Mouse (Mus musculus) embryonic facial prominence, embryonic 12.5 days (tissue): ENCODE data around the gene Adamts14. TPM values are rescaled to one million over a fixed set of nuclear protein-coding genes. Genes with fewer than 3 reads are reported as not detected.
A peak's percentile ranks its signal among the peaks of the same experiment; 100 is the strongest.

Experiments
- ATAC-seq: fragments of 200-750 bp; cut with Nextera tagmentation; 2 replicates; pipeline ENCODE4 v1.8.0; 2017; ENCODE audit not compliant: insufficient number of reproducible peaks, insufficient read depth, low FRiP score, low TSS enrichment
- H3K27ac ChIP-seq: fragments of 300-500 bp; sonication (generic); 2 replicates; pipeline ENCODE4 v1.5.1; 2016; ENCODE audit warnings: mild to moderate bottlenecking
- H3K27me3 ChIP-seq: fragments of 300-500 bp; sonication (generic); 2 replicates; pipeline ENCODE4 v1.6.1; 2016; ENCODE audit warnings: mild to moderate bottlenecking, moderate library complexity
- H3K36me3 ChIP-seq: fragments of 300-500 bp; sonication (generic); 2 replicates; pipeline ENCODE4 v1.6.1; 2016; ENCODE audit warnings: mild to moderate bottlenecking
- H3K4me1 ChIP-seq: fragments of 300-500 bp; sonication (generic); 2 replicates; pipeline ENCODE4 v1.6.1; 2016
- H3K4me2 ChIP-seq: fragments of 300-500 bp; sonication (generic); replicated peaks from 2 replicates; pipeline ENCODE4 v1.6.1; 2016; ENCODE audit warnings: mild to moderate bottlenecking, moderate library complexity
- H3K4me3 ChIP-seq: fragments of 300-500 bp; sonication (generic); 2 replicates; pipeline ENCODE4 v1.5.1; 2016; ENCODE audit warnings: mild to moderate bottlenecking
- H3K9ac ChIP-seq: fragments of 300-500 bp; sonication (generic); 2 replicates; pipeline ENCODE4 v1.6.1; 2016; ENCODE audit warnings: mild to moderate bottlenecking, moderate library complexity
- H3K9me3 ChIP-seq: fragments of 300-500 bp; sonication (generic); 2 replicates; pipeline ENCODE4 v1.6.1; 2016; ENCODE audit warnings: mild to moderate bottlenecking, moderate library complexity
- whole genome bisulfite sequencing: fragments of 180-500 bp; shearing (Covaris S2); methylation state at CpG from one replicate; pipeline ENCODE4 v1.1.7; 2016; 5-methylcytosine and 5-hydroxymethylcytosine counted together
- polyA plus RNA-seq: library from polyadenylated mRNA; unstranded; fragments of >200 nt; fragmentation: Nextera tagmentation; extraction: Ambion mirVana; gene quantifications from 2 replicates; pipeline ENCODE4 v1.2.1, GENCODE M21; 2016

Adamts14 gene
- polyA plus RNA-seq, 1 experiment from 2014 or later: 1.2 TPM

GRCm38 (mm10) chr10:61273844-61274215, 592 bp upstream of the Adamts14 start:
- H3K4me3 ChIP-seq: peak overlapping the region; percentile 56
- 50% methylated on average over 7 of the region's 7 CpGs for WGBS
- no peak overlapping the region for H3K27ac ChIP-seq
- no peaks in the 10 kb centered on the region for H3K9me3 ChIP-seq
- ATAC-seq: no peak
- H3K36me3 ChIP-seq: no peaks in the 10 kb centered on the region
- H3K4me1 ChIP-seq: peaks cover 20% of the 10 kb centered on the region
- peak overlapping the region; percentile 72; the same call in 1 of the 2 replicates for H3K9ac ChIP-seq
- 0 out of 2 replicates have a peak, but pooled peaks cover 6% of the 10 kb centered on the region for H3K27me3 ChIP-seq
- H3K4me2 ChIP-seq: peak overlapping the region; percentile 91

- Histone ChIP-seq H3K4me1 (peaks cover 20% of the 10 kb centered on the region), H3K36me3 (no peaks in the 10 kb centered on the region), H3K4me2 (peak overlapping the region; percentile 91), H3K27me3 (0 out of 2 replicates have a peak, but pooled peaks cover 6% of the 10 kb centered on the region), H3K9me3 (no peaks in the 10 kb centered on the region), H3K4me3 (peak overlapping the region; percentile 56), H3K27ac (no peak overlapping the region), H3K9ac (peak overlapping the region; percentile 72)
- WGBS: 35% methylated on average over 5 of the region's 5 CpGs
- no peak for ATAC-seq
These were observed 607 bp downstream of the Adamts14 start for GRCm38 (mm10) chr10:61272631-61273030.

GRCm38 (mm10) chr10:61272089-61272626, 1.1 kb downstream of the Adamts14 start:
- WGBS: 52% methylated on average over 8 of the region's 8 CpGs
- no peaks in the 10 kb centered on the region for H3K9me3 ChIP-seq
- ATAC-seq: no peak

GRCm38 (mm10) chr10:61267378-61267777, 5.9 kb downstream of the Adamts14 start:
- WGBS: 59% methylated on average over 5 of the region's 5 CpGs
- no peak for ATAC-seq
- H3K36me3 ChIP-seq: no peaks in the 10 kb centered on the region
- no peak overlapping the region for H3K27ac ChIP-seq
- no peaks in the 10 kb centered on the region for H3K9me3 ChIP-seq
- H3K9ac ChIP-seq: no peak overlapping the region
- H3K4me3 ChIP-seq: no peak overlapping the region
- H3K27me3 ChIP-seq: 0 out of 2 replicates have a peak, but pooled peaks cover 4% of the 10 kb centered on the region
- peaks cover 4% of the 10 kb centered on the region; the same call in 1 of the 2 replicates for H3K4me1 ChIP-seq
- no peak overlapping the region for H3K4me2 ChIP-seq

More at GRCm38 (mm10) chr10:61272089-61272626, 1.1 kb downstream of the Adamts14 start:
- no peak overlapping the region for H3K4me3 ChIP-seq
- no peaks in the 10 kb centered on the region for H3K36me3 ChIP-seq
- H3K9ac ChIP-seq: no peak overlapping the region
- peaks cover 20% of the 10 kb centered on the region for H3K4me1 ChIP-seq
- no peak overlapping the region for H3K27ac ChIP-seq
- 0 out of 2 replicates have a peak, but pooled peaks cover 6% of the 10 kb centered on the region for H3K27me3 ChIP-seq
- peak overlapping the region; percentile 91; the same call in 1 of the 2 replicates for H3K4me2 ChIP-seq

GRCm38 (mm10) chr10:61263606-61264005, 9.6 kb downstream of the Adamts14 start:
- H3K9me3 ChIP-seq: no peaks in the 10 kb centered on the region
- ATAC-seq: no peak
- no peaks in the 10 kb centered on the region for H3K4me1 ChIP-seq
- 86% methylated on average over 8 of the region's 8 CpGs for WGBS
- H3K9ac ChIP-seq: no peak overlapping the region
- no peak overlapping the region for H3K27ac ChIP-seq
- no peaks in the 10 kb centered on the region for H3K36me3 ChIP-seq
- H3K27me3 ChIP-seq: no peaks in the 10 kb centered on the region
- H3K4me3 ChIP-seq: no peak overlapping the region
- H3K4me2 ChIP-seq: no peak overlapping the region

- Histone ChIP-seq H3K4me1 (no peaks in the 10 kb centered on the region), H3K9me3 (no peaks in the 10 kb centered on the region), H3K27me3 (no peaks in the 10 kb centered on the region), H3K36me3 (no peaks in the 10 kb centered on the region), H3K27ac (no peak overlapping the region), H3K4me3 (no peak overlapping the region), H3K9ac (no peak overlapping the region), H3K4me2 (no peak overlapping the region)
- WGBS: 69% methylated on average over 13 of the region's 13 CpGs
- no peak for ATAC-seq
These were observed 11.7 kb downstream of the Adamts14 start for GRCm38 (mm10) chr10:61261229-61262156.

- no peak overlapping the region for H3K27ac ChIP-seq
These were observed 15.1 kb downstream of the Adamts14 start for GRCm38 (mm10) chr10:61258131-61258530.

GRCm38 (mm10) chr10:61256665-61257064, 16.6 kb downstream of the Adamts14 start:
- no peak for ATAC-seq

More at GRCm38 (mm10) chr10:61258131-61258530, 15.1 kb downstream of the Adamts14 start:
- Histone ChIP-seq H3K36me3 (no peaks in the 10 kb centered on the region), H3K9me3 (no peaks in the 10 kb centered on the region), H3K9ac (no peak overlapping the region), H3K4me3 (no peak overlapping the region), H3K4me1 (no peaks in the 10 kb centered on the region), H3K27me3 (no peaks in the 10 kb centered on the region), H3K4me2 (no peak overlapping the region)
- WGBS: 83% methylated on average over 1 of the region's 1 CpGs
- no peak for ATAC-seq

GRCm38 (mm10) chr10:61255190-61255589, 18.0 kb downstream of the Adamts14 start:
- WGBS: 88% methylated on average over 8 of the region's 8 CpGs
- H3K4me3 ChIP-seq: no peak overlapping the region
- no peaks in the 10 kb centered on the region for H3K4me1 ChIP-seq
- no peaks in the 10 kb centered on the region for H3K9me3 ChIP-seq
- ATAC-seq: no peak
- H3K36me3 ChIP-seq: no peaks in the 10 kb centered on the region
- H3K4me2 ChIP-seq: no peak overlapping the region
- H3K9ac ChIP-seq: no peak overlapping the region
- H3K27me3 ChIP-seq: no peaks in the 10 kb centered on the region
- no peak overlapping the region for H3K27ac ChIP-seq

More at GRCm38 (mm10) chr10:61256665-61257064, 16.6 kb downstream of the Adamts14 start:
- H3K36me3 ChIP-seq: no peaks in the 10 kb centered on the region
- 95% methylated on average over 9 of the region's 9 CpGs for WGBS
- no peaks in the 10 kb centered on the region for H3K4me1 ChIP-seq
- H3K9ac ChIP-seq: no peak overlapping the region
- H3K27me3 ChIP-seq: no peaks in the 10 kb centered on the region
- H3K9me3 ChIP-seq: no peaks in the 10 kb centered on the region
- no peak overlapping the region for H3K27ac ChIP-seq
- H3K4me3 ChIP-seq: no peak overlapping the region
- H3K4me2 ChIP-seq: no peak overlapping the region

- Histone ChIP-seq H3K4me2 (no peak overlapping the region), H3K27ac (no peak overlapping the region), H3K9ac (no peak overlapping the region), H3K27me3 (no peaks in the 10 kb centered on the region), H3K36me3 (no peaks in the 10 kb centered on the region), H3K9me3 (no peaks in the 10 kb centered on the region), H3K4me1 (peaks cover 3% of the 10 kb centered on the region; the same call in 1 of the 2 replicates), H3K4me3 (no peak overlapping the region)
- no peak for ATAC-seq
- WGBS: 80% methylated on average over 6 of the region's 6 CpGs
These were observed 18.5 kb downstream of the Adamts14 start for GRCm38 (mm10) chr10:61254761-61255160.

GRCm38 (mm10) chr10:61249951-61250350, 23.3 kb downstream of the Adamts14 start:
- Histone ChIP-seq H3K4me1 (peaks cover 4% of the 10 kb centered on the region; the same call in 1 of the 2 replicates), H3K9ac (no peak overlapping the region), H3K27ac (no peak overlapping the region), H3K9me3 (no peaks in the 10 kb centered on the region), H3K4me3 (no peak overlapping the region), H3K36me3 (no peaks in the 10 kb centered on the region), H3K4me2 (no peak overlapping the region), H3K27me3 (no peaks in the 10 kb centered on the region)
- WGBS: 14% methylated on average over 2 of the region's 2 CpGs
- no peak for ATAC-seq
